In genomic region chr5:34609966-34610365, GRCm38 (mm10) we compare ENCODE assay signal across 24 mouse cellular contexts.
"Had no signal": no experiment of that assay in that cellular context is flagged by ENCODE, and none has a peak within 500 bp of the region (broad histone marks: within the 10 kb centered on the region; RNA-seq: fewer than 3 reads in every experiment).

No protein-coding gene starts in this region.

- H3K27me3 ChIP-seq: heart, embryonic 13.5 days; heart, embryonic 15.5 days; hindbrain, embryonic 13.5 days; hindbrain, embryonic 15.5 days; limb, embryonic 12.5 days; liver, embryonic 13.5 days; liver, embryonic 15.5 days had no signal

- H3K4me1 ChIP-seq: hindbrain, embryonic 13.5 days; hindbrain, embryonic 15.5 days; limb, embryonic 10.5 days; limb, embryonic 12.5 days; liver, embryonic 13.5 days; liver, embryonic 15.5 days had no signal

- H3K4me3 ChIP-seq: gastrocnemius, adult 2 months; heart, adult 2 months; heart, embryonic 13.5 days; heart, embryonic 15.5 days; hindbrain, embryonic 13.5 days; hindbrain, embryonic 15.5 days; layer of hippocampus, adult 2 months; left cerebral cortex, adult 2 months; limb, embryonic 10.5 days; limb, embryonic 12.5 days; liver, embryonic 13.5 days; liver, embryonic 15.5 days had no signal

- H3K27ac ChIP-seq: gastrocnemius, adult 2 months; heart, adult 2 months; heart, embryonic 13.5 days; heart, embryonic 15.5 days; hindbrain, embryonic 13.5 days; hindbrain, embryonic 15.5 days; hindbrain, postnatal 0 days; layer of hippocampus, adult 2 months; left cerebral cortex, adult 2 months; limb, embryonic 10.5 days; limb, embryonic 12.5 days; liver, embryonic 13.5 days; liver, embryonic 15.5 days had no signal

- H3K9me3 ChIP-seq: heart, embryonic 13.5 days; heart, embryonic 15.5 days; hindbrain, embryonic 13.5 days; hindbrain, embryonic 15.5 days; limb, embryonic 10.5 days; limb, embryonic 12.5 days; liver, embryonic 13.5 days; liver, embryonic 15.5 days had no signal

- DNase-seq: gastrocnemius, adult 2 months; gastrocnemius, postnatal 14 days; gastrocnemius, postnatal 36 days; heart, adult 2 months; heart, postnatal 14 days; heart, postnatal 36 days; kidney, adult 11 months; kidney, adult 8-10 months; kidney, postnatal 14 days; kidney, postnatal 36 days; liver; liver, embryonic 13.5 days had no signal

- H3K9ac ChIP-seq: heart, embryonic 13.5 days; heart, embryonic 15.5 days; hindbrain, embryonic 13.5 days; hindbrain, embryonic 15.5 days; limb, embryonic 12.5 days; liver, embryonic 13.5 days; liver, embryonic 15.5 days had no signal

- H3K4me2 ChIP-seq: heart, embryonic 11.5 days; heart, embryonic 13.5 days; heart, embryonic 15.5 days; hindbrain, embryonic 13.5 days; hindbrain, embryonic 15.5 days; limb, embryonic 12.5 days; liver, embryonic 11.5 days; liver, embryonic 13.5 days; liver, embryonic 15.5 days had no signal
